Mouse (Mus musculus) myocyte (in vitro differentiated cells): ENCODE data around the gene Uba5. TPM values are rescaled to one million over a fixed set of nuclear protein-coding genes. Genes with fewer than 3 reads are reported as not detected.

Experiments used
- H3K27me3 ChIP-seq: one replicate; pipeline ENCODE4 v1.6.1; 2011; ENCODE audit not compliant: control insufficient read depth, insufficient read depth, insufficient read length
- H3K36me3 ChIP-seq: one replicate; pipeline ENCODE4 v1.6.1; 2011; ENCODE audit not compliant: control insufficient read depth, insufficient read depth
- H3K4me2 ChIP-seq: one replicate; pipeline ENCODE4 v1.6.1; 2011; ENCODE audit warnings: low read depth, control low read depth
- H3K4me3 ChIP-seq: one replicate; pipeline ENCODE4 v1.5.1; 2011; ENCODE audit warnings: mild to moderate bottlenecking, control low read depth, moderate library complexity
- H3K79me2 ChIP-seq: one replicate; pipeline ENCODE4 v1.6.1; 2011; ENCODE audit not compliant: control insufficient read depth, insufficient read depth
- H3ac ChIP-seq: one replicate; pipeline ENCODE4 v1.6.1; 2011; ENCODE audit not compliant: control insufficient read depth, insufficient read length
- CEBPB ChIP-seq: IDR thresholded peaks from 2 replicates; pipeline ENCODE4 v1.6.1; 2011; ENCODE audit warnings: mild to moderate bottlenecking, moderate library complexity; ENCODE audit not compliant: poor library complexity, insufficient read depth, severe bottlenecking
- E2F4 ChIP-seq: IDR thresholded peaks from one replicate; pipeline ENCODE4 v1.6.1; 2011; ENCODE audit warnings: mild to moderate bottlenecking, control low read depth, moderate library complexity; ENCODE audit not compliant: insufficient read depth
- MAX ChIP-seq: IDR thresholded peaks from one replicate; pipeline ENCODE4 v1.6.1; 2011; ENCODE audit warnings: low read depth, mild to moderate bottlenecking, control low read depth
- MYOD1 ChIP-seq, 3 experiments: IDR thresholded peaks; one replicate each; pipeline ENCODE4 v1.6.1; 2011; ENCODE audit warnings: control low read depth in 2 of 3, low read depth in 2 of 3, mild to moderate bottlenecking in 2 of 3, moderate library complexity in 1 of 3; ENCODE audit not compliant: insufficient read length in 2 of 3, control insufficient read depth in 1 of 3
- MYOG ChIP-seq, 3 experiments: IDR thresholded peaks; one replicate each; pipeline ENCODE4 v1.6.1; 2011; ENCODE audit warnings: control low read depth in 2 of 3, low read depth in 2 of 3, mild to moderate bottlenecking in 2 of 3; ENCODE audit not compliant: insufficient read length in 2 of 3, control insufficient read depth in 1 of 3, insufficient read depth in 1 of 3
- POLR2A ChIP-seq: IDR thresholded peaks from one replicate; pipeline ENCODE4 v1.6.1; 2011; ENCODE audit warnings: low read depth, mild to moderate bottlenecking, control low read depth, moderate library complexity; ENCODE audit not compliant: insufficient read length
- POLR2AphosphoS2 ChIP-seq: IDR thresholded peaks from one replicate; pipeline ENCODE4 v1.6.1; 2011; ENCODE audit warnings: low read depth, control low read depth; ENCODE audit not compliant: insufficient read length
- REST ChIP-seq: IDR thresholded peaks from one replicate; pipeline ENCODE4 v1.6.1; 2011; ENCODE audit warnings: mild to moderate bottlenecking, control low read depth, moderate library complexity; ENCODE audit not compliant: insufficient read depth, insufficient read length
- SRF ChIP-seq: IDR thresholded peaks from one replicate; pipeline ENCODE4 v1.6.1; 2011; ENCODE audit warnings: low read depth; ENCODE audit not compliant: control insufficient read depth, insufficient read length
- TCF12 ChIP-seq: IDR thresholded peaks from one replicate; pipeline ENCODE4 v1.6.1; 2011; ENCODE audit warnings: mild to moderate bottlenecking, control low read depth; ENCODE audit not compliant: poor library complexity, insufficient read depth, severe bottlenecking
- TCF3 ChIP-seq: IDR thresholded peaks from one replicate; pipeline ENCODE4 v1.6.1; 2011; ENCODE audit warnings: low read depth, control low read depth; ENCODE audit not compliant: insufficient read length
- USF1 ChIP-seq: IDR thresholded peaks from one replicate; pipeline ENCODE4 v1.6.1; 2011; ENCODE audit warnings: low read depth, mild to moderate bottlenecking, control low read depth, moderate library complexity
- polyA plus RNA-seq: library from polyadenylated mRNA; unstranded; fragments of >200 nt; fragmentation: generic; extraction: Trizol; gene quantifications from one replicate; pipeline ENCODE4 v1.2.1, GENCODE M21; 2012; ENCODE audit warnings: missing spikeins

Gene Uba5
- polyA plus RNA-seq, 1 experiment: 20.5 TPM

DNA sequence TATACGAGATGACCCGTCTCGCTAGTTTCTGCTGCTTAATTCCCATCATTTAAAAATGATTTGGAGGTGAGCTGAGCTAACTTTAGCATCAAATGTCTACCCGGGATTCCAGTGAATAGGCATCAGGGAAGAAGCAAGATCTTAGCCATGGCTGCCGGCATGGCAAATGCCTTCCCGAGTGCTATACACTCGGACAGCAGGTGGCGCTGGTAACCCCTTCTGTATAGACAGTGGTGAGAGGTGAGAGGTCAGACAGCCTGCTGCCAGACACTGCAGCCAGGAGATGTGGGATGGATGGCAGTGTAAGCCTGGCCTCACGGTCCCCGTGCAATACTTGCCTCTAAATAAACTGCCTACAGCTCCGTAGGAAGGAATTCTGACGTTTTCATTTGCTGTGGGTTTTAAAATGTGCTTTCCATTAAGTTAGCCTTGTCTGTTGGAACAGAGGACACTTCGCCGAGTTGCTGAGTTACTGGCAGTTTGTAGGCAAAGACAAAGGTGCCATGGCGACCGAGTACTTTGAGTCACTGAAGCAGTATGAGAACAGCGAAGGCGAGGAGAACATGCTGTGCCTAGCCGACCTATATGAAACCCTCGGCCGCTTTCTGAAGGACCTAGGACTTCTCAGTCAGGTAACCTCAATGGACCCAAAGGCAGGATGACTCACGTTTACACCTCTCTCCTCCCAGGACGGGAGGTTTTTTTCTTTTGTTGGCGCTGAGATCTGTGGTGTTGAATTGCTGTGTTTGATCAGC is 27.5 kb downstream of the Uba5 start:
- no peaks in the 10 kb centered on the region for H3K36me3 ChIP-seq
- no peak overlapping the region for H3K4me2 ChIP-seq
- H3K79me2 ChIP-seq: no peaks in the 10 kb centered on the region
- TF ChIP-seq MAX (no peak), SRF (no peak), MYOD1 (IDR thresholded peaks at IDR 0.05; ENCODE audit: control insufficient read depth in 1 of 3, insufficient read length in 2 of 3, low read depth in 2 of 3) (no peak), CEBPB (no peak), TCF12 (no peak), TCF3 (no peak), USF1 (no peak), REST (no peak), E2F4 (no peak), POLR2AphosphoS2 (no peak), POLR2A (no peak), MYOG (IDR thresholded peaks at IDR 0.05; ENCODE audit: control insufficient read depth in 1 of 3, insufficient read depth in 1 of 3, insufficient read length in 2 of 3, low read depth in 2 of 3) (no peak)
- H3ac ChIP-seq: no peak overlapping the region
- H3K27me3 ChIP-seq: no peaks in the 10 kb centered on the region
- H3K4me3 ChIP-seq: no peak overlapping the region

DNA sequence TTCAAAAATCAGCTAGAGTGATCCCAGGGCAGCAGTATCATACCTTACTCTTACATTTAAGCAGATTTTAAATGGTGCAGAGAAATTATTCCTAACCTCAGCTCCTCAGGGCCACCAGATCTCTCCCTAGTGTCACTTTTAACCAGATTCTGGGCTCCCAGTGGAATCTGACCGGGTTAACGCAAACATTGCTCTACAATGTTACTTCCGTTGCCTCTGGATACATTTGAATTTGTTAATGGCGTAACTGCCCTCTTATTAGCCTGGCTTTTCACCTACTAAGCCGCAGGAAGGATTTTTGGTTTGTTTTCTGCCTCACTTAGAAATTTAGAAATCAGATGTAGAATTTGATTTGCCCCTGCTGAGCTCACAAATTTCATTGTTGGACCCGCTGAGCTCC is 28.2 kb downstream of the Uba5 start:
- no peak for TF ChIP-seq MAX
- TF ChIP-seq POLR2A: no peak
- TF ChIP-seq E2F4: no peak
- no peak for TF ChIP-seq SRF
- TF ChIP-seq TCF12: no peak
- TF ChIP-seq REST: no peak
- no peak for TF ChIP-seq USF1
- TF ChIP-seq MYOG (IDR thresholded peaks at IDR 0.05; ENCODE audit: control insufficient read depth in 1 of 3, insufficient read depth in 1 of 3, insufficient read length in 2 of 3, low read depth in 2 of 3): no peak
- TF ChIP-seq POLR2AphosphoS2: no peak
- no peak for TF ChIP-seq MYOD1 (IDR thresholded peaks at IDR 0.05; ENCODE audit: control insufficient read depth in 1 of 3, insufficient read length in 2 of 3, low read depth in 2 of 3)
- TF ChIP-seq TCF3: no peak
- TF ChIP-seq CEBPB: no peak
- Histone ChIP-seq H3K79me2 (no peaks in the 10 kb centered on the region), H3K4me3 (no peak overlapping the region), H3K36me3 (no peaks in the 10 kb centered on the region), H3ac (no peak overlapping the region), H3K4me2 (no peak overlapping the region), H3K27me3 (no peaks in the 10 kb centered on the region)

DNA sequence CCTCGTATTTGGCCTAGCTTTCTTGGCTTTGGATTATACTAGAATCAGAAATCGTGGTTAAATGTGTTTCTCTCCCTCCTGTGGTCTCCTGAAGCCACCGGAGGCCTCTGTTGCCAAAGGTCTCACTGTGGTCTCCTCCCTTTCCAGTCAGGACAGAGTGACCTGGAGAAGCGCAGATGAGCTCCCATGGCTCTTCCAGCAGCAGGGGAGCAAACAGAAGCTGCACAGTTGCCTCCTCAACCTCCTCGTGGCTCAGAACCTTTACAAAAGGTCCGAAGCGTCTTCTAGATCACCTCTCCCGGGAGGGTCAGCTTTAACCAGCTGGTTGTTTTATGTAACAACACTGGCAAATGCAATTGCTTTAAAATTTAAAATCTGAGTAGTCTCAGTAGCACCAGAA is 28.7 kb downstream of the Uba5 start:
- Histone ChIP-seq H3K79me2 (no peaks in the 10 kb centered on the region), H3K4me2 (no peak overlapping the region), H3K27me3 (no peaks in the 10 kb centered on the region), H3K4me3 (no peak overlapping the region), H3K36me3 (no peaks in the 10 kb centered on the region), H3ac (no peak overlapping the region)
- no peak for TF ChIP-seq TCF12
- no peak for TF ChIP-seq TCF3
- no peak for TF ChIP-seq SRF
- TF ChIP-seq POLR2AphosphoS2: no peak
- TF ChIP-seq CEBPB: no peak
- no peak for TF ChIP-seq REST
- no peak for TF ChIP-seq E2F4
- no peak for TF ChIP-seq POLR2A
- TF ChIP-seq USF1: no peak
- no peak for TF ChIP-seq MAX
- TF ChIP-seq MYOG (IDR thresholded peaks at IDR 0.05; ENCODE audit: control insufficient read depth in 1 of 3, insufficient read depth in 1 of 3, insufficient read length in 2 of 3, low read depth in 2 of 3): no peak
- no peak for TF ChIP-seq MYOD1 (IDR thresholded peaks at IDR 0.05; ENCODE audit: control insufficient read depth in 1 of 3, insufficient read length in 2 of 3, low read depth in 2 of 3)

DNA sequence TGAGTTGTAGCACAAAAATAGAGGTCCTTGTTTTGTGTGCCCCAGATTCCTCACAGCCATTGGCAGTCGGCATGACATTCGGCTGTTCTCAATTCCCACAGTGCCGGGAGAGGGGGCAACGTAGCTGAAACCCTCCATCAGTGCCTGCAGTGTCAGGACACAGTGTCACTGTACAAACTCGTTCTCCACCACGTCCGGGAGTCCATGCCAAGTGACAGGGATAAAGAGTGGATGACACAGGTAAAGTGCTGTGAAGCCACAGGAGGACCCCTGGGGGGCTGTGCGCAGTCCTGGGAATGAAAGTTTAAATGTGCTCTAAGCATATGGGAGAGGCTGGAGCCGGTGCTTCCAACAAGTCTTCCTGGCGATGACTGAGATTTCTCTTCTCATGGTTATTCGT is 33.1 kb downstream of the Uba5 start:
- Histone ChIP-seq H3K36me3 (no peaks in the 10 kb centered on the region), H3ac (no peak overlapping the region), H3K4me3 (no peak overlapping the region), H3K4me2 (no peak overlapping the region), H3K27me3 (no peaks in the 10 kb centered on the region), H3K79me2 (no peaks in the 10 kb centered on the region)
- TF ChIP-seq TCF3: no peak
- TF ChIP-seq MYOD1 (IDR thresholded peaks at IDR 0.05; ENCODE audit: control insufficient read depth in 1 of 3, insufficient read length in 2 of 3, low read depth in 2 of 3): no peak
- TF ChIP-seq SRF: no peak
- TF ChIP-seq MAX: no peak
- no peak for TF ChIP-seq POLR2A

DNA sequence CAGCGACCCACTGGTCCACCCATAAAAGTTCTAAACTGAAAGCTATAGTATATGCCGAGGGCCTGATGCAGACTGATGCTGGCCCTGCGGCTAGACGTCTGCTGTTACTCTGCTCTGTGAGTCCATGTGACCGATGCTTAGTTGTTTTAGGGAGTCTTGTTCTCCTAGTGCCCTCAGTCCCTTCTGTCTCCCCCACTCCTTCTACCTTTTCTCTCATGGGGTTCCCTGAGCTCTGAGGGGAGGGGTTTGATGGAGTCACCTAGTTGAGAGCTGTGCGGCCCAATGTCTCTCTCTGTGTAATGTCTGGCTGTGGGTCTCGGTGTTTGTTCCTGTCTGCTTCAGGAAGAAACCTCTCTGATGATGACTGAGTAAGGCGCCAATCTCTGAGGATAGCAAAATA is 35.7 kb downstream of the Uba5 start:
- no peak overlapping the region for H3K4me3 ChIP-seq
- H3ac ChIP-seq: no peak overlapping the region
- no peaks in the 10 kb centered on the region for H3K36me3 ChIP-seq
- TF ChIP-seq POLR2AphosphoS2: no peak
- TF ChIP-seq POLR2A: no peak
- TF ChIP-seq CEBPB: no peak
- no peak for TF ChIP-seq USF1
- no peak for TF ChIP-seq TCF3
- TF ChIP-seq SRF: no peak
- TF ChIP-seq MYOD1 (IDR thresholded peaks at IDR 0.05; ENCODE audit: control insufficient read depth in 1 of 3, insufficient read length in 2 of 3, low read depth in 2 of 3): no peak
- TF ChIP-seq REST: no peak
- no peaks in the 10 kb centered on the region for H3K27me3 ChIP-seq
- H3K79me2 ChIP-seq: no peaks in the 10 kb centered on the region
- no peak overlapping the region for H3K4me2 ChIP-seq
